Mouse (Mus musculus): ENCODE measurements around the gene Myo16.
A peak's percentile ranks its signal among the peaks of the same experiment; 100 is the strongest.

The Myo16 gene

GRCm38 (mm10) chr8:10307770-10308476 is 154.2 kb downstream of the Myo16 start:
- DNase-seq: no peak

- DNase-seq: no peak
Measured at GRCm38 (mm10) chr8:10310470-10310869, 156.8 kb downstream of the Myo16 start.

- no peak for DNase-seq
Measured at GRCm38 (mm10) chr8:10312316-10312715, 158.6 kb downstream of the Myo16 start.

GRCm38 (mm10) chr8:10316201-10316600 is 162.5 kb downstream of the Myo16 start:
- DNase-seq: no peak

GRCm38 (mm10) chr8:10318103-10318502 is 164.4 kb downstream of the Myo16 start:
- DNase-seq: no peak

- no peak for DNase-seq
Measured at GRCm38 (mm10) chr8:10350451-10350850, 196.7 kb downstream of the Myo16 start.

- no peak for DNase-seq
Measured at GRCm38 (mm10) chr8:10358711-10359110, 205.0 kb downstream of the Myo16 start.

- no peak for DNase-seq
Measured at GRCm38 (mm10) chr8:10362949-10363348, 209.2 kb downstream of the Myo16 start.

GRCm38 (mm10) chr8:10363654-10364406 is 210.1 kb downstream of the Myo16 start:
- no peak for DNase-seq

- DNase-seq: no peak
Measured at GRCm38 (mm10) chr8:10366141-10366540, 212.4 kb downstream of the Myo16 start.

GRCm38 (mm10) chr8:10372571-10372970 is 218.9 kb downstream of the Myo16 start:
- no peak for DNase-seq

- no peak for DNase-seq
Measured at GRCm38 (mm10) chr8:10387143-10387542, 233.4 kb downstream of the Myo16 start.

GRCm38 (mm10) chr8:10391096-10391683 is 237.5 kb downstream of the Myo16 start:
- DNase-seq: no peak

- DNase-seq: no peak
Measured at GRCm38 (mm10) chr8:10391913-10392312, 238.2 kb downstream of the Myo16 start.

GRCm38 (mm10) chr8:10394506-10394905 is 240.8 kb downstream of the Myo16 start:
- DNase-seq: no peak

- DNase-seq: no peak
Measured at GRCm38 (mm10) chr8:10395146-10395545, 241.4 kb downstream of the Myo16 start.

GRCm38 (mm10) chr8:10402606-10403005 is 248.9 kb downstream of the Myo16 start:
- no peak for DNase-seq

GRCm38 (mm10) chr8:10405469-10405868 is 251.8 kb downstream of the Myo16 start:
- peak; percentile 26 for DNase-seq

- no peak for DNase-seq
Measured at GRCm38 (mm10) chr8:10409043-10409442, 255.3 kb downstream of the Myo16 start.

- peak; percentile 73 for DNase-seq
Measured at GRCm38 (mm10) chr8:10411511-10411910, 257.8 kb downstream of the Myo16 start.

GRCm38 (mm10) chr8:10413881-10414280 is 260.2 kb downstream of the Myo16 start:
- no peak for DNase-seq

GRCm38 (mm10) chr8:10414684-10415212 is 261.0 kb downstream of the Myo16 start:
- peak; percentile 51 for DNase-seq

- no peak for DNase-seq
Measured at GRCm38 (mm10) chr8:10415288-10415687, 261.6 kb downstream of the Myo16 start.

- DNase-seq: no peak
Measured at GRCm38 (mm10) chr8:10415885-10416284, 262.2 kb downstream of the Myo16 start.
